Mouse (Mus musculus) kidney, postnatal 4 days (tissue): ENCODE measurements at regions not wholly inside any gene's neighbourhood (a gene's known extent, or its start where the extent isn't known, plus 50 kb on each side); places are given as distances from the start of the nearest gene placed in this dataset.

Source experiments
- DNase-seq, 2 experiments: peaks; one replicate each; pipeline ENCODE4 v3.0.0; 2021; ENCODE audit warnings: mixed read lengths in 2 of 2

DNA sequence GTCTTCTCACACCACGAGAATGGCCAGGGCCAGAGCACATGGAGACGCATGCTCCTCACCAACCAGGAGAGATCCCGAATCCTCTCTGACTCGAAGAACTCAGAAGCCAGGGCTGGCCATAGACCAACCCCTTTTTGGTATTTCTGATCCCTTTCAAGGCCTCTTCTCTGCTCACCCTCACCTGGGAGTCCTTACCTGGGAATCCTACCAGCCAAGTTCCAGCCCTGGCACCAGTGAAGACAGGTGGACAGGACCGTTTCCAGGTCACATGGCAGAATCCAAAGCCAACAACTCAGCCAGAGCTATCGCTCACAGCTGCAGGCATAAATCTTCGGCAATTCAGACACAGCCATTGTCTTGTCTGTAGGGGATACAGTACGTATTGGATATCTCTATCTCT lies 626.2 kb upstream of the Fam19a5 start:
- DNase-seq = no peak

- DNase-seq = no peak
Measured at GRCm38 (mm10) chr15:86919704-86920103, 624.4 kb upstream of the Fam19a5 start.

GRCm38 (mm10) chr15:86920185-86920584 lies 623.9 kb upstream of the Fam19a5 start:
- no peak for DNase-seq

- no peak for DNase-seq
Measured at GRCm38 (mm10) chr15:86921401-86921800, 622.7 kb upstream of the Fam19a5 start.

DNA sequence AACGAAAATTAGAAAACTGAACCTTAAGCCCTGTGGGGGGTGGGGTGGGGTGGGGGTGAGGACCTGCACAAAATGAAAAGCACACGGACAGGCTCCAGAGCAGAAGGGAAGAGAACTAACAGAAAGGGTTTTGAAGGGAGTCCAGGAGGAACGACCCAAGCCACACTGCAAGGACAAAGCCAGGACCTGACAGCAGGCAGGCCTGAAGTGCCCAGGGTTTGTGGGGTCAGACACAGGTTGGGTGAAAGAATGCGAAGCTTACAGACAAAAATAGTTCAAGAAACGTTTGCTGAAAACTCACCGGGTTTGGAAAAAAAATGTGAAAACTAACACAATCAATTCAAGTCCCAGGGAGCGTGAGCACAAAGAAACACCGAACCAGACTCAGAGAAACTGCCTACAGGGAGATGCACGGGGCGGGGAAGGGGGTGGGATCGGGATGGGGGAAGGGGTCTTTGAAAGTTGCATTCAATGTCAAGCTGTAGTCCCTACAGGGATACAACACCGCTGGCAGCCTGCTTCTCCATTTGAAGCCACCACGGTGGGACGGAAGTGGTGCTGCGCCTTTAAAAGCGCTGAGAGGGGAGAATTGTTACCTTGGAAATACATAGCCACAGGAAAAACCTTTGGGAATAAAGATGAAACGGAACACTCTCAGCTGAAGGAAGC lies 618.9 kb upstream of the Fam19a5 start:
- DNase-seq = no peak

DNA sequence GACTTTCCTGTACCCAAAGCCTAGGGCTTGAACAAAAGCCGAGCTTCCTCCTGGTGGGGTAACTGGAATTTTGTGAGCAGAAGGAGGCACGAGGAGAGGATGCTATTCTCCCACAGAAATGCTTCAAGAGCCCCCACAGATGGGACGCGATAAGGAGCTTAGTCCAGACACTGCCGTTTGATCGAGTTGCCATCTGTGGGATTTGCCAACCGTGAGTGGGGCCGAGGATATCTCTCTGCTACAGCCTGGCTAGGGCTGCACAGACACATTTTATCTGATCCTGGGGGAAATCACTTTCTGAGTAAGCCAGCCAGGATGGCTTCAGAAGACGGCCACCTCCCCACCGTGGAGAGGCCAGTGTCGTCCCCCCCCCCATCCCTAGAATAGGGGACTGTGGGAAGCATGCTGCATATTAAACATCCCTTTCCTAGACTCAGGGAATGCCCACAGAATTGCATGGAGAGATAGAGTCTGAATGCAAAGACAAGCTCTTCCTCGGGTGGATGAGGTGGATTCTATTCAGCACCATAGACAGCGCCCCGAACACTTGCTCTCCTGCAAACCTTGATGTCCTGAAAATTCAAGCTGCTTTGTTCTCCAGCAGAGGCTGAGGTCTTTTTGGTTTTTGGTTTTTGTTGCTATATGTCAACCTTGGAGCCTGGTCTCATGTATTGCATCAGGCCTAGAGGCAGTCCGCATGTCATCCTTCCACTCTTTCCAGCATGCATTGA lies 611.6 kb upstream of the Fam19a5 start:
- DNase-seq = peak; percentile 74 to 75

- no peak for DNase-seq
Measured at GRCm38 (mm10) chr15:86937364-86937763, 606.7 kb upstream of the Fam19a5 start.

DNA sequence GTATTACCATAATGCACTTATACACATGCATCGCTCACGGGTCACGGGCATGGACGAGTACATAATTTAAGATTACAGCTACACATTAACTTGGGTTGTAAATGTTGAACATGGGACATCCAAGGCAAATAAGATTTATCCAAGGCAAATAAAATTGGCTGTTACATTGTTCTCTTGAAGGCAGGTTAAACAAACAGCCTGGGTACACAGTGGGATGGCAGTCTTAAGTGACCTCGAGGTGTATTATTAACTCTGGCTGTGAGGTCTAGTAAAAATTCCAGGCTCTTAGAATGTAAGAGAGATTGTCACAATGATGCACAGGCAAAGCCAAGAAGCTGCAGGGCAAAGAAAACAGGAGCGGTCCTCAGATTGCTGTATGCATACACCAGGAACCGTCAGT lies 599.6 kb upstream of the Fam19a5 start:
- no peak for DNase-seq

DNA sequence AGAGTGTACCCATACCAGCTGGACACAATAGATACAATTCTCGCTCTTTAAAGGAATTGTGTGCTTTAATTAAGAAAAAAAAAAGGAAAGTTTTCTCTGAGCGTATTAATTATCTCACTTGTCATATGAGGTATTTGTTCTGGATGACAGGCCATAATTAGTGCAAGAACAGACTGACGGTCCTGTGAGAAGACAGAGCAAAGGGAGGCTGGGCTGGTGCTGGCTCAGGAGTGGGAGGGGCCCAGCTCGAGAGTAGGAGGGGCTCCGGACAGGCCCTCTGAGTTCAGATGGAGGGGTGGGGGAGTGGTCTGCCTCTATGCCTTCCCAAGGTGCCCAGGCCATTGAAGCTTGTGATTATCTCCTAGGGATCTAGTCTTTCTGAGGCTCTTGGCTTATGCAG lies 591.5 kb upstream of the Fam19a5 start:
- DNase-seq = no peak

DNA sequence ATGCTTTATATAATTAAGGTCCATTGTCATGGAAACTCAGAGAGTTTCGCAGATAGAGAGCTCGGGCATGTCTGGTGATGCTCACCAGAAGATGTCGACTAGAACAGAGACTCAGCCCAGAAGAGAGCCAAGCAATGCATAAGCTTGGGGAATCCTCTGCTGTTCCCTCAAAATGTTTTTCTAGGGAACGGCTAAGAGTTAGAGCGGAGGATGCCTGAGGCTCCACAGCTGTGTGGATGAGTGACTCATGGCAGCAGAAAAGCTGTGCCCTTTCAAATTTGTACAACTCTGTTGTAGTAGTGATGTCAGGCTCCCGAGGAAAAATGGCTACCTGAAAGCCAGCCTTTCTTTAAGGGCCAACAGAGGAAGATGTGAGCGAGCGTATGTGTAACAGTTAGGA lies 586.2 kb upstream of the Fam19a5 start:
- DNase-seq = no peak

DNA sequence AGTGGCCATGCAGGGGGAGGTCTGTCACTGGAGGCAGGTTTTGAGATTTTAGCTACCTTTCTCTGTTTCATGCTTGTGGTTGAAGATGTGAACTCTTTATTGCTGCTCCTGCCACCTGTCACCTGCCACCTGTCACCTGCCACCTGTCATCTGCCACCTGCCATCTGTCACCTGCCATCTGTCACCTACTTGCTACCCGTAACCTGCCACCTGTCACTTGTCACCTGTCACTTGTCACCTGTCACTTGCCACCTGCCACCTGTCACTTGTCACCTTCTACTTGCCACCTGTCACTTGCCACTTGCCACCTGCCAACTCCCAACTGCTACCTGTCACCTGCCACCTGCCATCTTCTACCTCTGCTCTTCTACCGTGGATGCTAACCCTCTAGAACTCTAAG lies 581.2 kb upstream of the Fam19a5 start:
- no peak for DNase-seq

- DNase-seq = no peak
Measured at GRCm38 (mm10) chr15:86963486-86963885, 580.6 kb upstream of the Fam19a5 start.

GRCm38 (mm10) chr15:86971436-86971835 lies 572.7 kb upstream of the Fam19a5 start:
- no peak for DNase-seq

GRCm38 (mm10) chr15:86996196-86996595 lies 547.9 kb upstream of the Fam19a5 start:
- no peak for DNase-seq

DNA sequence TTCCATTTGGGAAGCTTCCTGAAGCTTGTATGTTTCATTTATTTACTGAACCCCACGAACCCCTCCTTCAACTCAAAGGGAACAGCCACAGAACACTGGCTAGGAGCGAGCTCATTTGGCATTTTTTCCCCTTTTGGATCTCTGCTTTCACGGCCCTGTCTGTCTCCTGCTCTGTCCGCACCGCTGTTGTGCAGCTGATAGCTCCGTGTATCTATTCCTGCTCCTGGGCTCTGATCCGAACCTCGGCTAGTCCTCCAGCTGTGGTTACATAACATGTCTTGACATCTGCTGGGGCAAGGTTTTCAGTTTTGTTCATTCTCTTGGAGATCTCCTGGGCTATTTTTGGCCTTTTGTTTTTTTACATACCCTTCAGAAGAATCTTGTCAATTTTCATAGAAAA lies 525.1 kb upstream of the Fam19a5 start:
- no peak for DNase-seq

DNA sequence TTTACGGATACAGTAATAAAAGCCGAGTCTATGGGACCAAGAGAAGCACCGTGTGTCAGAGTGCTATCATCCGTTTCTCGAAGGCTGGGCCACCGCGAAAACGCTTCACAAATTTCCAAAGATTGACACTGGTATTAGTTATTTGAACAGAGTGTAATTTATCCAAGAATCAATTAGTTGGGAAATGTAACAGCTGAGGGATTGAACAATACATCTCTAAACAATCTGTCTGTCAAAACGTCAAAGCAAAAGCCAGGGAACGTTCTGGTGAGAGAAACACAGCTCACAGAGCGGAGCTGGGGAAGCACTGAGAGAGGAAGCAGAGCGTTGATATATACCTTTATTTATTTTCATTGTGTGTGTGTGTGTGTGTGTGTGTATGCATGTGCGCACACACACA lies 498.1 kb upstream of the Fam19a5 start:
- DNase-seq = no peak

- DNase-seq = no peak
Measured at GRCm38 (mm10) chr15:87054186-87054585, 489.9 kb upstream of the Fam19a5 start.

GRCm38 (mm10) chr15:87064890-87065289 lies 479.2 kb upstream of the Fam19a5 start:
- DNase-seq = no peak

GRCm38 (mm10) chr15:87068261-87068660 lies 475.8 kb upstream of the Fam19a5 start:
- DNase-seq = peak in 1 of 2 experiments; percentile 3

DNA sequence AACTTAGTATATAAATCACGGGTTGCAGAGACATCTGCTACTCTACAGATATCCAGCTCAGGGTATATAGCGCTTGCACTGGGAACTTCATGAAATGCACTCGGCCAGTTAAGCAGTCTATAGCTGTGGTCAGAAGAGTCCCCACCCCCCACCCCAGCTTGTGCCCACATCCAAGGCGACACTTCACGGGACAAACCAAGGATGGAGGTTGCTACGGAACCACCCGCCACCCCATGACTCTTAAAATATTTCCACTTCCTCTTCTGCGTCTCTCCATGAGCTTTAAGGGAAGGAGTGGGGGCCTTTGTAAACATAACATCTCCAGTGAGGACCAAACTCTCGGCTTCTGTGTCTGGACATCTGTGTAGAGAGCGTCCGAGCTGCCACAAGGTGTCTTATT lies 469.5 kb upstream of the Fam19a5 start:
- no peak for DNase-seq

GRCm38 (mm10) chr15:87089827-87090226 lies 454.3 kb upstream of the Fam19a5 start:
- no peak for DNase-seq

DNA sequence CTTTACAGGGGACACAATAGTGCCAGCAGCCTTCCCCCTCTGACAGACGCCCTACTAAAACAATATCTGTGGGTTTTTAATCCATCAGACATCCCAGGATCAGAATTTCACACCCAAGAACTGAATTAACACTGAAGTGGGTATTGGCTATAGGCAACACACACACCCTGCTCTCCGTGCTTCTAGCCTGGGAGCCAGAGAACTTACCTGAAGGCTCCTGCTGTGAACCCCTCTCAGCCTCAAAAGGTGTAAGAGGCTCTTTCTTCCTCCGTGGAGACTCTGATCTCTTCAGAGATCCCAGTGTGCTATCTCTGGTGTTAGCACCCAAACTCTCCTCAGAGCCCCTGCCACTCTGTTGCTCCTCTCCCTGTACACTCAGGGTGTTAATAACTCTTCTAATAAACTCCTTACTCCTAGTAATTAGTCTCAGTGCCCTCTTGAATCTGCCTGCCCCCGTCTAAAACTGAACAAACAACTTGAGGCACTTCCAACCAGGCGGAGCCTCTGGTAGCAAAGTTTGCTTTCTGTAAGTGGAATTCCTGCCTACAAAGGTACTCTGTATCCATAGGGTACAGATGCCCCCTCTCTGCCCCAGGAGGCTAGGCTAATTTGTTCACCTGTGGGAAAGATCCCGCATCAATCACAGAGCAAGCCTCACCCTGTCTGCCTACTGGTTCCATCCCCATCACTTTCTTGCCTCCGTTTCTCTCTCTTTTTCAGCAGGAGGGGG lies 452.9 kb upstream of the Fam19a5 start:
- DNase-seq = no peak

GRCm38 (mm10) chr15:87097206-87097605 lies 446.9 kb upstream of the Fam19a5 start:
- DNase-seq = no peak

DNA sequence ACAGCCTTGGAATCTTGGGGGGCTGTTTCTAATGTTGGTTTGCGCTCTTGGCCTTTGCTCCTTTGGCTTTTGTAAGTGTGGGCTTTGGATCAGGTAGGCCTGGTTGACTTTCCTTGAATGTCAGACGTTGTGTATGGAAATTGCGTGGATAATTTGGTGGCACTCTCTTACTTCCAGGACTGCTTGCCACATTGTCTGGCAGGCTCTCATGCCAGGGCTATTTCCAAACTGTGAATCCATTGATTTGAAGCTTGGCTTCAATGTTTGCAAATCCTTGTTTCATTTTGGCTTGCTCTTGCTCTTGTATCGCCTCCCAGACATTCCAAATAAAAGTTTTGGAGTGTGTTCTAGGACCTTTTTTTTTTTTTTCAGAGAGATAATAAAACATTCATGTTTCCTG lies 443.0 kb upstream of the Fam19a5 start:
- no peak for DNase-seq
